Mouse (Mus musculus) lung, postnatal 4 days (tissue): ENCODE data around the gene Rsl1d1.
"Not testable (repeated sequence)": the region's sequence is repeated elsewhere in the genome, so short reads cannot be mapped to it uniquely, and the experiment has no call there.

Experiments
- DNase-seq, 2 experiments: peaks; one replicate each; pipeline ENCODE4 v3.0.0; 2021

Rsl1d1 gene

DNA sequence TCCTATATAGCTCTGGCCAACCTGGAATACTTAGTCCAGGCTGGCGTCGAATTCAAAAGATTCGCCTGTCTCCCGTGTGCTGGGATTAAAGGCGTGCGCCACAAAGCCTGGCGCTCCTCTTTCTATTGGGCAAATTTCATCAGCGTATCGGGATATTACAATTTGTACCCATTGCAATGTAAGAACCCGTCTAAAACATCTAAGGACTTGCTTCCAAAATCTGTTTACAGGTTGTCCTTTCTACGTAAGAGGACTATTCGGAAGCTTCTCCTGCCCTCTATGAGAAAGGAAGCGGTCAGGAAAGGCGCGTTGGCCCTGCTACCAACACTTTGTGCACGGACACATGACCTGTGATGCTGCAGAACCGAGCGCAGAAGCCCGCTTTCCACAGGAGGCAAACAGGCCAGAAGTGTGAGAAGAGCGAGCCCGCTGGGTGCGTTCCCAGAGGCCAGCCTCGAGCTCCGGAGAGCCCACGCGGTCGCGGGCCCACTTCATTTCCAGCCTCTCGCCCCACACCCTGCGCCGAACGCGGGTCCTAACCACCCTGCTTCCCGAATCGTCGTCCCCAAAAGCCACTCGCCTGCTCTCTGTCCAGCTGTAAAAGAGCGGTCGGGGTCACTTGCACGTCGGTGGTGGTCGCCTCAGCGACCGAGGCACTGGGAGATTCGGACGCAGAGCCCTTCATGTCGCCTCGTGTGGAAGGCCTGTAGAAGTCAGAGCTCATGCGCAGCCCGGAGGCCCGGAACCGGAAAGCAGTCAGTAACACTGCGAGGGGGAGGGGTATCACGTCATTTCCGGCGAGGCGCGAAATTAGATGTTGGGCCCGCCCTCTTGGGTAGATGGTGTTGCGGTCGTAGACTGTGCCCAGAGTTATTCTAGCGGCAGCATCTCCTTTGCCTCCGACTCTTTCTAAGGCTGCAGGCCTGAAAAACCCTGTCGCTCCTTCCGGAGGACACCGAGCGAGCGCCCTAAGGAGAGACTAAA, at the start of gene Rsl1d1:
Rsl1d1 (minus strand) TSS at position 761 of the 984 bp plus-strand sequence.
- DNase-seq: peak; percentile 93

DNA sequence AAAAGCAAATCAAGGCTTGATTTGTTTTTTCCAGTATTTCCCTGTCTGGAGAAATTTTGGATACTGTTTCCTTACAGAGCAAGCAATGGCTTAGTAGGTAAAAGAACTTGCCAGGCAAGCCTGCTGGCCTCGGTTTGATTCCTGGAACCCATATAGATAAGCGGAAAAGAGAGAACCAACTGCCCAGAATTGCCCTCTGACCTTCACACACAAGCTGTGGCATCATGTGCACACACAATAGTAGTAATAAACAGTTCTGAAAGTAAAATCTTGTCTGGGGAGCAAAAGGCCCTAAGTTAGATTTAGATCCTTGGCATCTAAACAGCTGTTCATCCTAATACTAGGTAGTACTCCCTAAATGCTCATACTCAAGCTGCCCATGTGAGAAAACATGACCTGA, 44.7 kb upstream of the Rsl1d1 start:
- DNase-seq: no peak

DNA sequence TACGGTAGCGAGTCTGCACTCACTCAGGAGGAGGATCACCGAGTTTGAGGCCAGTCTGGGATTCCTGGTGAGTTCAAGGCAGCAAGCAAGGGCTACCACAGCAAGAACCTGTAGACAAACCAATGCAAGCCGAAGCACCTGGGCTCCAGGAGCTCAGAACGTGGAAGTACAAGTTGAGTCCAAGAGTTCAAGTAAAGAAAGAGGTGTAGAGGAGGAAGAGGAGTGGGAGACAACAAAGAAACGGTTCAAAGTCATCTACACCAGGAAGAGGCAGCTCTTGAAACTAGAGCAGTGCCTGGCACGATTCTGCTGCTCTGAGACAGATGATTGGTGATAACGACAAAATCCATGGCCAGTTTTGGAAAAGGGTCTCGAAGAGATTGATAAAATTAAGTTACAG, 42.6 kb upstream of the Rsl1d1 start:
- DNase-seq: no peak

DNA sequence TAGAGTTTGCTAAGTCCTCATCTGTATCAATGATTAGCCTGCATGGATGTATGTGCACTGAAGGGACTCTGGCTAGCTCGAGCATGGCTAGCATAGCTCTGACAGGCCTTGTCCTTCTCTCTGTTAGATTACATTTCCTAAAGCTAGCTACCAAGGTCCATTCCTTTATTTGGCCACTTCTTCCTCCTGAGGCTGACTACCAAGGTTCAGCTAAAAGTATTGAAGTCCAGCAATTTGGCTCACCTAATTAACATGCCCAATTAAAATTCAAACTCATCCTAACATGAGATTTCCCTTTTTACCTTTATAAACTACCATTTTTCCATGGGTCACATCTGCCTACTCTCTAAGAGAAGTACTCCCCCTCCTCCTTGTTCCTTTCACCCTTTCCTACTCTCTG, 39.3 kb upstream of the Rsl1d1 start:
- DNase-seq: no peak

DNA sequence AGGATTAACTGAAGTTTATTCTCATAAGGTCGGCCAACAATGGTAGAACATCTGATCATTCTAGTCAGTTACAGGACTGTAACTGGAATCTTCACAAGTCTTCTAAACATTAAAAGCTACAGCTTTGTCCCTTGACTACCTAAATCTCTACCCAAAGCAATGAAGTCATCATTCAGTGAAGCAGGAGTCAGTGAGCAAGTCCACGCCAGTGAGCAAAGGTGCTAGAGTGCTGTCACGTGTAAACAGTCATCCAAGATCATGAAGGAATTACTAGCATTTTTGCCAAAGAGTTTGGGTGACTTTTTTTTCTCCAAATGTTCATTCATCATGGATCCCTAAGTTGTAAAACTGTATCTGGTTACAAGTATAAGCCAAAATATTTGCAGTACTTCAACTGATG, 14.7 kb upstream of the Rsl1d1 start:
- no peak for DNase-seq

DNA sequence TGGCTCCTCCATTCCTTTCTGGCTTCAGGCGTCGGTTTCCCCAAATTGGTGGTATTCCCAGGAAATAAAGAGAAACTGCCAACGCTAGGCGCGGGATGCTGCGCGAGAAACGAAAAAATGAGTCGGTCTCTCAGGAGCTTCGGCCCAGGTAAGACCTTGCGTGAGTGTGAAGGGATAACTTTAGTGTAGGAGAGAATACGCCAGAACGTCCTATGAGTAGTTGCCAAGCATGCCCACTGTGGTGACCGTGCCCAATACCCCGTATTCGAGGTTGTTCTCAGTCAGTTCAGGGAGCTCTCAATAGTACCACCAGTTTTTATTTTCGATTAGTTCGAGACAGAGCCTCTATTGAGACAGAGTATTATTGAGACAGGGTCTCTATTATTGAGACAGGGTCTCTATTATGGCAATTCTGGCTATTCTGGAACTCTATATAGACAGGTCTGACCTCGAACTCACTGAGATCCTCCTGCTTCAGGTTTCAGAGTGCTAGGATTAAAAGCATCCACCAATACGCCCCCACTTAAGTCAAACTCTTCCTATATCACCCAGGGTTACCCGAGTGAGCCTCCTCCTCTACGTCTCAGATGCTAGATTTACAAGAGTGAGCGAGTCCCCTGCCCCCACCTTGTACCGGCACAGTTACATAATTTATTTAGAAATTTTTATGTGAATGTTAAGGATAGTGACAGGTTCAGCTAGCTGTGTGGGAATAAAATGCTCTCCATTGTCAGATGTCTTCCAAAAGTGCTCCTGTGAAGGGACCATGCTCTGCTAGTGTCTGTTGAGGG, 664 bp upstream of the Rsl1d1 start:
- DNase-seq: no peak

DNA sequence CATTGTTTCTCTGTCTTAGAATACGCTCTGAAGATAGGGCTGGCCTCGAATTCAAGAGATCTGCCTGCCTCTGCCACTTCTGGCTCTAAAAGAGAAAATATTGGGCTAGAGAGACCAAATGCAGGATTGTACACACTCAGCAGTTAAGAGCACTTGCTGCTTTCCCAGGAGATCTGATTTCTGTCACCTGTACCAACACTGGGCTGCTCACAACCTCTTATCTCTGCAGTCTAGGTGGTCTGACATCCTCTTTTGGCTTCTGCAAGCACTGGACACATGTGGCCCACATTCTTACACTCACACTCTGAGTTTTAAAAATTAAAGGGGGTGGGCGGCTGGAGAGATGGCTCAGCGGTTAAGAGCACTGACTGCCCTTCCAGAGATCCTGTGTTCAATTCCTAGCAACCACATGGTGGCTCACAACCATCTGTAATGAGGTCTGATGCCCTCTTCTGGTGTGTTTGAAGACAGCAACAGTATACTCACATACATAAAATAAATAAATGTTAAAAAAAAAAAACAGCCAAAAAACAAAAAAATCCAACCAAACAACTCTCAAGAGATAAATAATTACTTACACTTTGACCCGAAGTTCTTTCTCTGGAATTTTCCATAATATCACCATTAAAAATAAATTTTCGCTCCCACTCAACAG, 1.3 kb downstream of the Rsl1d1 start:
- DNase-seq: no peak

DNA sequence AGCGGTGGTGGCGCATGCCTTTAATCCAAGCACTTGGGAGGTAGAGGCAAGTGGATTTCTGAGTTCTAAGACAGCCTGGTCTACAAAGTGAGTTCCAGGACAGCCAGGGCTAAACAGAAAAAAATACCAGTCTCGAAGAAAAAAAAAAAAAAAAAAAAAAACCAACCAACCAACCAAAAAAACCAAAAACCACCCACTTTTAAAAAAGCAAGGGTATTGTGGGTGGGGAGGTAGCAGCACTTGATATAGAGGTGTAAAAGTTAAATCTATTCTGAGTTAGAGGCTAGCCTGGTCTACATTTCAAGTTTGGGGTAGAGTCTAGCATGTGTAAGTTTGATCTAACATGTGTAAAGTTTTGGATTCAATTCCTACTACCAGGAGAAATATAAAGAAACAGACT, 2.9 kb downstream of the Rsl1d1 start:
- DNase-seq: no peak

DNA sequence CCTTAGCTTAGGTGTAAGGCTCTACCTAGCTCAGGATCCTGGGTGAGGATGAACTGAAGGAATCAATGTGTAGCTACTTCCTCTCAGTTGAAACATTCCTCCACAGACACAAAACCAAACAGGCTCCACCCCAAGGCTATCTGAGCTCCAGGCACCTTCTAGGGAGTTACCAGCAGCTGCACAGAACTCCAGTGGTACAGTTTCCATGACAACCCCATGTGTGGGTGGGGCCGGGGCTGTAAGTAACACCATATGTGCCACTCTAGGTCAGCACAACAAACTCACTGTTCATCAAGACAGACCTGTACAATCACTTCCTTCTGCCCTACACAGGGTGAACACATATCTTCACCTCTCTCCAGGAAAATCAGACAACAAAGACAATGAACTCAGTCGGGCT, 4.7 kb downstream of the Rsl1d1 start:
- no peak for DNase-seq

DNA sequence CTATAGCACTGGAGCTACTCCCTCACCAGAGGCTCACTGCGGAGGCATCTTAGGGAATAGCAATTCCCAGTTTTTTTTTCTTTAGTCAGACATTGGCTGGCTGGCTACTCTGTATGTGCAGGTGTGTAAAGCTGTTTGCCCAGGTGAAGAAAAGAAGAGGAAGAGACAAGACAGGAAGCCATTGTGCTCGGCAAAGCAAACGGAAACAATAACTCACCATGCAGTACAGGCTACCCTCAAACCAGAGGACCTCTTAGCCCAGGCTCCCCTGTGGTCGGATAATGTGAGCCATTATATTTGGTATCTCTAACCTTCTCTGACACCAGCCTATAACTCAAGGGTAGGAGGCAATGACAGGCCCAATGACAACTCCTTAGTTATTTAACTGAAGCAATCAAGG, 6.1 kb downstream of the Rsl1d1 start:
- no peak for DNase-seq

DNA sequence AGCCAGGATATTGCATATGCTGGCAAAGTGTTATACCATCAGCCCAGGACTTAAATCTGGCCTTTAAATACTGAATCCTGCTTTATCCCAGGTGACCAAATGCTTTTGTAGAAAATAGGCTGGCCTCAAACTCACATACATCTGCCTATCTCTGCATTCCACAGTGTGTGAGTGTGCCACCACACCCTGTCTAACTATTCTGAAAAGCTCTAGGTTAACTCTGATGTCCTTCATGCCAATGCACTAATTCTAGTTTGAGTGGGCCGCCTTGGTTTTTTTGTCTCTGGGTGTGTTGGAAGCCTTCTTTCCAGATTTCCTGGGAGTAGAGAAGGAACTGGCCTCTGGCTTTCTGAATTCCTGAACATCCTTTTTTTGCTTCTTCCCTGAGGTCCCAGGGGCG, 9.9 kb downstream of the Rsl1d1 start:
- no peak for DNase-seq

DNA sequence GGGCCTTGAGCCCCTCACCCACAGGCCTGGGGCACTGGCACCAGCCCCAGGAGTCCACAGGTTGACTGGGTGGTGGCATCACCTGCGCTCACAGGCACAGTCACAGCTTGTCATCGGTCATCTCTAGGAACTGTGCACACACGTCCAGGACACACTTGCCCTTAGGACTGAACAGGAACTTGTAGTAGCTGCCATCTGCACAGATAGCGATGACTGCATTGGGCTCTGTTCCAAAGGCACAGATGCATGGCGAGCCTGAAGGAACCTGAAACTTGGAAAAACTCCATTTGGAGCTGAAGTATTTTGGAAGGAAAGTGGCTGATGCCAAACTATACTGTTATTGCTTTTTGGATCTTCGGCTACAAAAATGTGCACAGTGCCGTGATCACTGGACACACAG, 13.0 kb downstream of the Rsl1d1 start:
- no peak for DNase-seq

DNA sequence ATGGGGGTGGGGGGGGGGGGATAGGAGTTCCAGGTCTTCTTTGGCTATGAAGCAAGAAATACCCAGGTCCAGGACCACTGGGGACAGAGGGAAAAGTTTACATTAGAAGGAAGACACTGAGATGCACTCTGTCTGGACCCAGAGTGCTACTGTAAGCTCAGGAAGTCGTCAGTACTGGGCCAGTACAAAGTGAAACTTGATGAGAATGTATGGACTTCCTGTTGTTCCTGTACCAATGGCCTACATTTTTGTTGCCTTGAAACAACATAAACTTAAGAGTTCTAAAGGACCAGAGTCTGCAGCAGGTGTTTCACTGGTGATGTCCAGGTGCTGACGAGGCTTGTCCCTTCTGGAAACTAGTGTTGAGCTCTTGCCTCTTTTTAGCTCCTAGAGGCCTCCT, 25.7 kb downstream of the Rsl1d1 start:
- no peak for DNase-seq

DNA sequence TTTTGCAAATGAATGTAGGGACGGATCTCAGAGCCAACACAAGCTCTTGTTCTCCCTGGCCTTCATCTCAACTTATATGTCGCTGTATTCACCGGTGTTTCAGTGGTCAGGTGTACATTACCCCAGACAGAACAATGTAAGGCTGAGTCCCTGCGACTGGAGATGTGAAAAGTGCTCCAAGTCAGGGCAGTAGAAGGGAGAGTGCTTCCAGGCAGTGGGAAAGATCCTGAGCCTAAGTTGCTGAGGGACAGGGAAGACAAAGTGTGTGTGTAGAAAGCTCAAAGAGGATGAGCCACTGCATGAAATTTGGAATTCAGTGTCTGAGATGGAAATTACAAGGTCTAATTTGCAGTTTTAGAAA, 26.3 kb downstream of the Rsl1d1 start:
- no peak for DNase-seq

DNA sequence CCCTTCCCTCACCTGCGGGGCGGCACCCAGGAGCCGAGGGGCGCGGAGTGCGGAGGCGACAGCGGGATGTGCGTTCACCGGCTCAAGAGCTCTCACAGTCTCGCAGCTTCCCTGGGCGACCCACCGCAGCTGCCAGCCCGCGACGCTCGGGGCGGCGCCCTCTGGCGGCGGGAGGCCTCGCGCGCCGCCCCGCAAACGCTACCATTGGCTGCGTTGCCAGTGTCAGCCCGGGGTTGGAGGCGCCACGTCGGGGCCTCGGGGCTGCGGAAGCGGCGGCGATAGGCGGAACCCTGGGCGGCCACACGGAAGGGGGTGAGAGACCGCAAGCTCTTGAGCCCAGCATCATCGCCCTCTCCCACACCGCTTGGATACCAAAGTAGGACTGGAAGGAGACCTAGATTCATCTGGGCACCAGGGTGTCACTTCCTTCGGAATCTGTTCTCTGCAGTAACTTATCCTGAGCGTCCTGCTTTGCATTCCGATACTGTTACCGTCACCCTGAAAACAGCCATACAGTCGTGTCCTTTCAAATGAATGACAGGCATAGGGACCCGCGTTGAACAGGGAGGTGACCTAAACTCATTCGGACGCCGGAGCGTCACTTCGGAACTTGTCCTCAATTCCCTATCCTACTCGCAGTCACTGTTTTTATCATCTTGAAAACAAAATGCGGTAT, 26.8 kb downstream of the Rsl1d1 start, which contains the start of gene Zc3h7a:
Zc3h7a (minus strand) TSS at position 186 of the 676 bp plus-strand sequence.
- DNase-seq: peak; percentile 94 to 95

DNA sequence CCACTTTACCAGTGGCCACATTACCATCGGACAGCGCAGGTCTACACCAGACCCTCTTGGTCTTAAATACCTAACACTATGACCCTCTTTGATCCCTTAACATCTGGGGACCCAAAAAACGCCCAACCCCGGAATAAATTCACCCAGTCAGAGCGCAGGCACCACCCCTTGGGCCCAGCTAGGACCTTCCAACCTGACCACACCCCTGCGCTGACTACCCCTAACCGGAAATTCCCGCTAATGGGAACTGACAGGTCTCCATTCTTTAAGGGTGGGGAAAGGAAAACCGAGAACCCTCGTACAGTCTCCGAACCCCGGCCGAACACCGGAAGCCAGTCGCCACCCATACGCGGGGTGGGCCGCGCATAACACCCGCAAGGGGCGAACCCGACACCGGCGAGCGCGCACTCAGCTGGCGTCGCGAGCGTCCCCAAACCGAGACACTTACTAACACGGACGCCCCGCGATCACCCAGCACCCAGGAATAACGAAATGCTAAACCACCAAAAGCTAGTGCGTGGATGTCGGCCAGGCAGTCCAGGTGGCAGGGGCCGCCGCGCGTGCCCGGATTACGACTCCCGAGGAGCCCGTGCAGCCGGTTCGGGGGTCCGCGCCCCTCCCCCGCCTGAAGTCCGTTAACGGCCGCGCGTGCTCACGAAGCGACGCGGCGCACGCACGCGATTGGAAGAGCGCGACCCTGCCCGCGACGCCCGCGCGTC, 27.5 kb downstream of the Rsl1d1 start:
- DNase-seq: peak; percentile 76 to 78

DNA sequence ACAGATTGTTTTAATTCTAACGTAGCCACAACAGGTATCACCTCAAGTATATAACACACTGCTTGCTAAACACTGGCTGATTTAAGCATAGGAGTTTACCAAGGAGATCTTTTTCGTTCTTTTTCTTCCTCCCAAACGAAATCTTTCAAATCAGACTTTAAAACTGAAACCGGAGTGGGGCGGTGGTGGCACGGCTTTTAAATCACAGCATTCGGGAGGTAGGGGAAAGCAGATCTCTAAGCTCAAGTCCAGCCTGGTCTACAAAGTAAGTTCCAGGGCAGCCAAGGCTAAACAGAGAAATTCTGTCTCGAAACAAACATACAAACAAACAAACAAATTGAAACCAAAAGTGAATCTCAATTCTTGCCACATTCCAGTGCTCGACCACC, 28.0 kb downstream of the Rsl1d1 start:
- no peak for DNase-seq

DNA sequence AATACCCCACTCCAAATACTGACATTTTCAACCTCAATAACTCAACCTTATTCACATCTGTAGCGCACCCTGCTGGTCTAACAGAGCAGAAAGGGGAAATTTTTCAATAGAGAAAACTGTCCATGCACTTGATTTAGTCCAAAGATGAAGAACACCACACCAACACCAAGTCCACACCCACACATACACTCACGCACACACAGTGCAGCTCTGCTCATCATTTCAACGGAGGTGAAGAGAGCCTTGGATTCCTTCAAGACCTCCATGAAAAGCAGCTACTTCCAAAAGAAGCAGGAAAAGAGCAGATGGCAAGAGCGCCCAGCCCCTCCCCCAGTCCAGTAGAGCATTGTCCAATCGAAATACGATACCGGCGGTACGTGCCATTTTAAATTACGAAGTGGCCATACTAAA, 28.5 kb downstream of the Rsl1d1 start:
- DNase-seq: peak; percentile 68

DNA sequence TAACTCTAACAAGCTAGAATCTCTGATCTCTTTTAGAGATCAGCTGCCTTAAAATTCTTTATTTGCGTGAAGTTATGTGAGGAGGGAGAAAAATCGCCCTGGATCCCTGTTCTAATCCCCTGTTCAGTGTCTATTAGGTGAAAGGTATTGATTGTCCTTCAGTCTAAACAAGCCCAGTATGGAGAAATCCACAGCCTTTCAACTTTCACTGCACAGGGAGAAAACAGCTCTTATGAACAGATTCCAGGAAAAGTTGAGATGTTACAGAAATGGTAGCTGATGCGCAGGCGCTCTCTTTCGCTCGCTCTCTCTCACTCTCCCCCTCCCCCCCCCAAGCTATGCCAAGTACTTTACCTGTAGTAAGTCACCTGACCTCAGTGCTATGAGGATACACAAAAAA, 31.5 kb downstream of the Rsl1d1 start:
- no peak for DNase-seq

DNA sequence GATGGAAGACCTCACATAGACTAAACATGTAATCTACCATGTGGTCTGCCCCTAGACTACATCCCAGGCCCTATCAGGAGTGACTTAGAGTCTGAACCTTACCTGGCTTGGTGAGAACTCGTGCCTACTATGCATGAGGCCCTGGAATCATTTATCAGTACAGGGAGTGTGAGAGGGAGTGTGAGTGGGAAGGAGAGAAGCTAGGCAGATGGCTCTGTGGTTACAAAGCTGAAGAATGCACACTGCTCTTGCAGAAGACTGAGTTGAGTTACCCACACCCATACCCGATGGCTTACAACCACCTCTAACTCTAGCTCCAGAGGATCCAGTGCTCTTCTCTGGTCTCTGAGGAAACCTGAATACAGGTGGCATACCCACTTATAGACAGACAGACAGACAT, 36.7 kb downstream of the Rsl1d1 start:
- no peak for DNase-seq

DNA sequence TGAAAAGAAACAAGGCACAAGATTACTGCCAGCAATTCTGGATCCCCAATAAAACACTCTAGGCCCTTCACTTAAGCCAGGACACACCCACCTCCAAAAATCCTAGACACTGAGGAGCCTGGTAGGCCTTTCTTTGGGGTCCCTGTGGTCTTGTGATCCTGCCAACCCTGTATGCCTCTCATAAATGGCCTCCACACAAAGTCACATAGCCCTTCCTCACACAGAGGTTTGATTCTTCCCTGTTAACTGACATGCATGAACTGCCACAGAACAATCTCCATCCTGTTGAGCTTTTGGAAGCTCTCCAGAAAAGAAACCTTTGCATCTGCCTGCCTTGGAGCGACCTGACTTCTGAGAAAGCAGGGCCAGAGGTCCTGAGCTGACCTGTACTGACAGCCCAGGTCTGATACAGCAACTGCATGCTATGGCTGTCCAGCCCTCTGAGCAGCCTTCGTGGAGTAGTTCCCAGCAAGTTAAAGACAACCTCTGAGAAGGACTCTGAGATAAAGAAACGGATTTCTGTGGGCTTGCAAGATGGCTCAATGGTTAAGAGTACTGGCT, 38.4 kb downstream of the Rsl1d1 start:
- no peak for DNase-seq

DNA sequence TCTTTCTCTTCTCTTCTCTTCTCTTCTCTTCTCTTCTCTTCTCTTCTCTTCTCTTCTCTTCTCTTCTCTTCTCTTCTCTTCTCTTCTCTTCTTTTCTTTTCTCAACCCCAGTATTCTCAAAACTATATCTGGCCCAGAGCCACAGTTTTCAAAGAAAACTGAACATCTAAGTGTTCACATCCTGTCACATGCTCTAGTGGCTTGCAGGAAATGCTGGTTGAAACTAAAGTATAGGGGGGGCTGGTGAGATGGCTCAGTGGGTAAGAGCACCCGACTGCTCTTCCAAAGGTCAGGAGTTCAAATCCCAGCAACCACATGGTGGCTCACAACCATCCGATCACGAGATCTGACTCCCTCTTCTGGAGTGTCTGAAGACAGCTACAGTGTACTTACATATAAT, 45.4 kb downstream of the Rsl1d1 start:
- DNase-seq: not testable (repeated sequence)
